Mouse (Mus musculus) frontal cortex, postnatal 10 days (tissue): ENCODE measurements around the gene Olfr605.
"Not testable (repeated sequence)": the region's sequence is repeated elsewhere in the genome, so short reads cannot be mapped to it uniquely, and the experiment has no call there.

Source experiments
- DNase-seq, 2 experiments: peaks; one replicate each; pipeline ENCODE4 v3.0.0; 2022; ENCODE audit warnings: low spot score in 2 of 2, mixed read lengths in 1 of 2

Gene Olfr605

GRCm38 (mm10) chr7:103445339-103445738 is at the start of gene Olfr605:
TSS of gene Olfr605 (minus strand) at chr7:103445439.
- no peak for DNase-seq

GRCm38 (mm10) chr7:103477106-103477505 is 31.9 kb upstream of the Olfr605 start:
- not testable (repeated sequence) for DNase-seq

GRCm38 (mm10) chr7:103469577-103469976 is 24.3 kb upstream of the Olfr605 start, which contains the start of gene Olfr608:
TSS of gene Olfr608 (plus strand) at chr7:103469877.
- DNase-seq = no peak

- DNase-seq = no peak
Measured at GRCm38 (mm10) chr7:103460590-103460989, 15.4 kb upstream of the Olfr605 start.

GRCm38 (mm10) chr7:103448746-103449145 is 3.5 kb upstream of the Olfr605 start, which contains the start of gene Olfr606:
TSS of gene Olfr606 (plus strand) at chr7:103449046.
- no peak for DNase-seq

GRCm38 (mm10) chr7:103414772-103415171 is 30.5 kb downstream of the Olfr605 start, which contains the start of gene Usp17lc:
TSS of gene Usp17lc (plus strand) at chr7:103415072.
- DNase-seq = not testable (repeated sequence)

GRCm38 (mm10) chr7:103406521-103407055 is 38.7 kb downstream of the Olfr605 start:
- DNase-seq = not testable (repeated sequence)

GRCm38 (mm10) chr7:103398981-103399380 is 46.3 kb downstream of the Olfr605 start:
- DNase-seq = no peak

- no peak for DNase-seq
Measured at GRCm38 (mm10) chr7:103397758-103398157, 47.5 kb downstream of the Olfr605 start.
